Mouse (Mus musculus) heart, adult 2 months (tissue): ENCODE measurements at regions not wholly inside any gene's neighbourhood (a gene's known extent, or its start where the extent isn't known, plus 50 kb on each side); places are given as distances from the start of the nearest gene placed in this dataset.

ENCODE experiments used
- CTCF ChIP-seq: fragments of 200-600 bp; IDR thresholded peaks from 2 replicates; pipeline ENCODE4 v1.8.1; 2022; ENCODE audit warnings: antibody characterized with exemption, mild to moderate bottlenecking, moderate library complexity
- POLR2A ChIP-seq: fragments of 200-500 bp; IDR thresholded peaks from 2 replicates; pipeline ENCODE4 v1.6.1; 2011; ENCODE audit warnings: mild to moderate bottlenecking, low read depth, low read length, control low read depth; ENCODE audit not compliant: insufficient read depth

- TF ChIP-seq CTCF (no peak), POLR2A (no peak)
Observed at GRCm38 (mm10) chr3:70218757-70219360, 211.4 kb downstream of the Otol1 start.
